Mouse (Mus musculus): ENCODE data around the gene Nrxn3. TPM values are rescaled to one million over a fixed set of nuclear protein-coding genes. Genes with fewer than 3 reads are reported as not detected.

Gene Nrxn3
- total RNA-seq, 2 experiments from 2014 or later = not detected

GRCm38 (mm10) chr12:89450667-89451298 lies 728.1 kb downstream of the Nrxn3 start:
- ATAC-seq (replicated peaks; ENCODE audit: low FRiP score, poor library complexity, severe bottlenecking) = no peak

GRCm38 (mm10) chr12:89470226-89470625 lies 747.5 kb downstream of the Nrxn3 start:
- ATAC-seq (replicated peaks; ENCODE audit: low FRiP score, poor library complexity, severe bottlenecking) = no peak

- no peak for ATAC-seq (replicated peaks; ENCODE audit: low FRiP score, poor library complexity, severe bottlenecking)
Observed at GRCm38 (mm10) chr12:89471289-89471688, 748.6 kb downstream of the Nrxn3 start.

- ATAC-seq (replicated peaks; ENCODE audit: low FRiP score, poor library complexity, severe bottlenecking) = no peak
Observed at GRCm38 (mm10) chr12:89471874-89472273, 749.2 kb downstream of the Nrxn3 start.

GRCm38 (mm10) chr12:89479096-89479495 lies 756.4 kb downstream of the Nrxn3 start:
- ATAC-seq (replicated peaks; ENCODE audit: low FRiP score, poor library complexity, severe bottlenecking) = no peak

GRCm38 (mm10) chr12:89482223-89482622 lies 759.5 kb downstream of the Nrxn3 start:
- ATAC-seq (replicated peaks; ENCODE audit: low FRiP score, poor library complexity, severe bottlenecking) = no peak

GRCm38 (mm10) chr12:89504026-89504425 lies 781.4 kb downstream of the Nrxn3 start:
- ATAC-seq (replicated peaks; ENCODE audit: low FRiP score, poor library complexity, severe bottlenecking) = no peak

- no peak for ATAC-seq (replicated peaks; ENCODE audit: low FRiP score, poor library complexity, severe bottlenecking)
Observed at GRCm38 (mm10) chr12:89505121-89505764, 782.6 kb downstream of the Nrxn3 start.

GRCm38 (mm10) chr12:89508970-89509369 lies 786.3 kb downstream of the Nrxn3 start:
- ATAC-seq (replicated peaks; ENCODE audit: low FRiP score, poor library complexity, severe bottlenecking) = no peak

- no peak for ATAC-seq (replicated peaks; ENCODE audit: low FRiP score, poor library complexity, severe bottlenecking)
Observed at GRCm38 (mm10) chr12:89513759-89514158, 791.1 kb downstream of the Nrxn3 start.

- no peak for ATAC-seq (replicated peaks; ENCODE audit: low FRiP score, poor library complexity, severe bottlenecking)
Observed at GRCm38 (mm10) chr12:89516046-89516445, 793.4 kb downstream of the Nrxn3 start.

GRCm38 (mm10) chr12:89530679-89531350 lies 808.1 kb downstream of the Nrxn3 start:
- no peak for ATAC-seq (replicated peaks; ENCODE audit: low FRiP score, poor library complexity, severe bottlenecking)

- ATAC-seq (replicated peaks; ENCODE audit: low FRiP score, poor library complexity, severe bottlenecking) = no peak
Observed at GRCm38 (mm10) chr12:89551291-89551690, 828.6 kb downstream of the Nrxn3 start.

GRCm38 (mm10) chr12:89553223-89553880 lies 830.7 kb downstream of the Nrxn3 start:
- ATAC-seq (replicated peaks; ENCODE audit: low FRiP score, poor library complexity, severe bottlenecking) = no peak

- no peak for ATAC-seq (replicated peaks; ENCODE audit: low FRiP score, poor library complexity, severe bottlenecking)
Observed at GRCm38 (mm10) chr12:89554171-89554570, 831.5 kb downstream of the Nrxn3 start.

GRCm38 (mm10) chr12:89554740-89555430 lies 832.2 kb downstream of the Nrxn3 start:
- ATAC-seq (replicated peaks; ENCODE audit: low FRiP score, poor library complexity, severe bottlenecking) = no peak

GRCm38 (mm10) chr12:89558921-89559320 lies 836.2 kb downstream of the Nrxn3 start:
- ATAC-seq (replicated peaks; ENCODE audit: low FRiP score, poor library complexity, severe bottlenecking) = no peak

- ATAC-seq (replicated peaks; ENCODE audit: low FRiP score, poor library complexity, severe bottlenecking) = no peak
Observed at GRCm38 (mm10) chr12:89561989-89562565, 839.4 kb downstream of the Nrxn3 start.

- ATAC-seq (replicated peaks; ENCODE audit: low FRiP score, poor library complexity, severe bottlenecking) = no peak
Observed at GRCm38 (mm10) chr12:89568723-89569377, 846.2 kb downstream of the Nrxn3 start.

All from erythroid progenitor cell, adult 5-6 weeks (primary cell).